Mouse (Mus musculus) left cerebral cortex, postnatal 14 days (tissue): ENCODE data around the gene Dtl. TPM values are rescaled to one million over a fixed set of nuclear protein-coding genes. Genes with fewer than 3 reads are reported as not detected.
"Not testable (repeated sequence)": the region's sequence is repeated elsewhere in the genome, so short reads cannot be mapped to it uniquely, and the experiment has no call there.

Source experiments
- DNase-seq, 2 experiments: peaks; one replicate each; pipeline ENCODE4 v3.0.0; 2021 to 2022; ENCODE audit warnings: low spot score in 2 of 2, mixed read lengths in 1 of 2
- intact Hi-C: fragments of 180-260 bp; cut with DNase I; formaldehyde crosslinking; loops from one replicate; pipeline ENCODE4 v1.15.1; 2025
- total RNA-seq, 2 experiments: library from RNA; stranded (reverse); gene quantifications; 2 replicates each; pipeline ENCODE4 v1.2.3; 2021

The Dtl gene
- total RNA-seq, 2 experiments from 2014 or later: 5.9 to 6.2 TPM

- intact Hi-C loops: no loop called here
- no peak for DNase-seq
Observed at GRCm38 (mm10) chr1:191529406-191529805, 45.9 kb downstream of the Dtl start.

DNA sequence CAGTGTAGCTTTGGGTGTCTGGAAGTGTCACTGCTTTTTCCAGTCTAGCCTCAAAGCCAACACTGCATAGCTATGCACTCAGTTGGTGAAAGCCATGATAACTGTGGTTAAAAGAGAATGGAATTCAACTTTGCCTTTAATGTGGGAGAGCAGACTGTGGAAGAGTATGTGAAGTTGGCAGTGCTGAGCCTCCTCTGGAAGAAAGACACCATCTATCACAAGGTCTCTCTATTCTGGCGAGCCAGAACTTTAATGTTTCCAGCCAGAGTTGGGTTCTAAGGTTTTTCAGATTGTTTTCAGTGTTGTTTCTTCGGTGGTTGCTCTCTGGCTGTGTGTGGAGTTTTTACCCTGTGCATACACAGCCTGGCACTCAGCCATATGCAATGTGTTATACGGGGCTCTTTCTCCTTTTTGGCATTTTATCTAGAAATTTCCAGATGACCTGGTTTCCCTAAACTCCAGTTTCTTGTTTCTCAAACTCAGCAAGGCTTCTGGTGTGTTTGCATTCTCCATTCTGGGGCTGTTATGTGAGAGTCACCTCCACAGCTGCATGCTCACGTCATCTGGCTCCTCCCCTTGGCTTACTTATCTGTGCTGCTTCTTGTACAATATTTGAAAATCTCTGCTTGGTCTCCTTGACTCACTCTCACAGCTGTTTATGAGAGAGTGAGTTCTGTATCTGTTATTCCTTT is 47.3 kb downstream of the Dtl start:
- intact Hi-C loops: no loop called here
- peak; percentile 7 to 30 for DNase-seq

GRCm38 (mm10) chr1:191527089-191527488 is 48.3 kb downstream of the Dtl start:
- DNase-seq: peak; percentile 49 to 50

DNA sequence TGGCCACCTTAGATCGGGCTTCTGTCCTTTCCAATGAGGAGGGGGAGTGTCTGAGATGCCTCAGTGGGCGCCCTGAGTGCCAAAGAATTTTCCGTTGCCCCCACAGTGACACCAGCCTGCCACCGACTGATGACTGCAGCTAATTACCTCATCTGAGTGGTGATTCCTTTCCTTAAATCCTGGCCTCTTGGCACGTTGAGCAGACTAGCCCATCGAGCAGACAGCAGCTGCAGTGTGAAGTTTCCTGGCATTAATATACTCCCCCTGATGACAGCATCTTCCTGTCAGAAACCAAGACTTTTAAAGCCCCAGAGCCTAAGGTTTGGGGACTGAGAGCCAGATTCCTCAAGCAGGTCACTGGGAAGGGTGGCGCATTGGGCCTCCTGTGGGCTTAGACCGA is 53.9 kb downstream of the Dtl start:
- no peak for DNase-seq
- intact Hi-C loops: no loop called here

More at GRCm38 (mm10) chr1:191527089-191527488, 48.3 kb downstream of the Dtl start:
- intact Hi-C loops: no loop called here

- intact Hi-C loops: no loop called here
- DNase-seq: no peak
Observed at GRCm38 (mm10) chr1:191520669-191521068, 54.7 kb downstream of the Dtl start.

GRCm38 (mm10) chr1:191520194-191520593 is 55.1 kb downstream of the Dtl start:
- intact Hi-C loops: no loop called here
- no peak for DNase-seq

DNA sequence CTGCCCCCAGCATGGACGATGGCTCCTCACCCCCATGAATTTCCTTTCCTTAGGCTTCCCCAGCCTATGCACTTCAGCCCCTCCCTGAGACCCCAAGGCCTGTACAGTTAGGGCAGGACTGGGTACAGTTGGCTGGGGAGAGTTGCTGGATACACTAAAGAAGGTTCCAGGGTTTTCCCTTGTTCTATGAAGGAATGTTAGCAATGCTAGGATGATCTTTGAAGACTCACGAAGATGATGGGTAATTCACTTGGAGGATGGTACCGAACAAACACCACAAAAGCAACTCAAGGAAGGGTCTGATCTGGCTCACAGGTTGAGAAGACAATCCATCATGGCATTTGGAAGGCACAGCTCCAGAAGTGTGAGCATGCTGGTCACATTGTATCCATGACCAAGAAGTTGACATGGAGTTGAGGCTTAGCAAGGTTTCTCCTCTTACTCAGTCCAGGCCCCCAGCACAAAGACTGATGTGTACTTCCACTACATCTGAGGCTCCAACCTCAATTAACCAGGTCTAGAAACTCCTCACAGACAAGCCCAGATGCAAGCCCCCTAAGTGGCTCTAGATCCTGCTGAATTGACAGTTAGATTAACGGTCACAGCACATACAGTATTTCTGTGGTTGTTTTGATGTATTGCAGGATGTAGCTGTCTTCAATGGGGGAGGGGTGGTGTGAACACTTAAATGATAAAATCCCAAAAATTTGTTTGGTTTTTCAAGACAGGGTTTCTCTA is 55.8 kb downstream of the Dtl start:
- DNase-seq: no peak
- intact Hi-C loops: no loop called here

GRCm38 (mm10) chr1:191518911-191519310 is 56.4 kb downstream of the Dtl start:
- intact Hi-C loops: no loop called here
- no peak for DNase-seq

DNA sequence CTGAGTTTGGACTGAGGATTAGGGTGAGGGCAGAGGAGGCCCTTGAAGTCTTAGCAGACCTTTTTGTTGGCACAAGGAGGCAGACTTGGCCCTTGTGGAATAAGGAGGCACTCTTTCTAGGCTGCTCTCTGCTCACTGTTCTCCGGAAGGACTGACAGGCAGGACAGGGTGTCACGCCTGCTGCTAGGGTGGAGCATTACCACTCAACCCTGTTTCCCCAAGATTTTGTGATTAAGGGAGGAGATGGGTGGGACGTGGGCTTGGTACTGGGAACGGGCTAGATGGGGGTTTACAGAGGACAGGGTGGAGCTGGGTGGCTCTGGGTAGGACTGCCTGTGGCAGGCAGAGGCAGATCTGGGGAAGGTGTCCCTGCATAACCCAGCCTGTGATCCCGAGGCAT is 57.4 kb downstream of the Dtl start:
- intact Hi-C loops: no loop called here
- no peak for DNase-seq

DNA sequence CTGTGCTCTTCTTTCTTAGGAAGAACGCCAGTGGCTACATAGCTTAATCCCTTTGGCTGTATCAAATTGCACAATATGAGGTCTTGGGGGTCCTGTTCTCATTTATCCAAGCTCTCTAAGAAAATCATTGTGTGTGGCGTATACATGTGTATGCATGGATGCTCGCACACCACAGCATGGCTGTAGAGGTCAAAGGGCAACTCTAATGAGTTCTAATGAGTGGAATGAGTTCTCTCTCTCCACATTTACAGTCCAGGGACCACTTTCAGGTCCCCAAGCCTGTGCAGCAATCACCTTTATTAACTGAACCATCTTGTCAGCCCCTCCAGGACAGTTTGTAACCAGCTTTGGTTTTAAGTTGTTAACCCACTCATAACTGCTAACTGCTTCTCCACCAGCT is 58.3 kb downstream of the Dtl start:
- intact Hi-C loops: no loop called here

GRCm38 (mm10) chr1:191516351-191516750 is 59.0 kb downstream of the Dtl start:
- DNase-seq, intact Hi-C loops: not testable (repeated sequence)

More for the DNA sequence above, 58.3 kb downstream of the Dtl start:
- DNase-seq: no peak

- DNase-seq: peak in 1 of 2 experiments; percentile 28
- intact Hi-C loops: no loop called here
Observed at GRCm38 (mm10) chr1:191513195-191513594, 62.1 kb downstream of the Dtl start.

DNA sequence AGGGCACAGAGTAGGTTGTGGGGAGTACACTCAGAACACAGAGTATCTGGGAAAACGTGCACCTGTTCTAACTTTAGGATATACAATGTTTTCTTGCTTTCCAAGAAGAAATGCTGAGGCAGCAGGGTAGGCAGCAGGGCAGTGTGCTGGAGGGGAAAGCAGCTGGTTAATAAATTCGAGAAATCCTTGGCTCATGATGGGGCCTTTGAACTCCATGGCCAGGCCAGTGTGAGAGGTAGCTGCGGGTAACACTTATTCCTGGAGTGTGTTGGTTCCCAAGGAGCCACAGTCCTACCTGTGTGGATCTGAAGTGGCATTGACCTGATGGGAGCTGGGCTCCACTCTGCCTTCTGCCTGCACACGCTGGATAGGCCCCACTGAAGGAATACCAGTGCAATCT is 63.0 kb downstream of the Dtl start:
- intact Hi-C loops: no loop called here
- DNase-seq: no peak

GRCm38 (mm10) chr1:191511503-191511902 is 63.8 kb downstream of the Dtl start:
- DNase-seq: no peak
- intact Hi-C loops: no loop called here

DNA sequence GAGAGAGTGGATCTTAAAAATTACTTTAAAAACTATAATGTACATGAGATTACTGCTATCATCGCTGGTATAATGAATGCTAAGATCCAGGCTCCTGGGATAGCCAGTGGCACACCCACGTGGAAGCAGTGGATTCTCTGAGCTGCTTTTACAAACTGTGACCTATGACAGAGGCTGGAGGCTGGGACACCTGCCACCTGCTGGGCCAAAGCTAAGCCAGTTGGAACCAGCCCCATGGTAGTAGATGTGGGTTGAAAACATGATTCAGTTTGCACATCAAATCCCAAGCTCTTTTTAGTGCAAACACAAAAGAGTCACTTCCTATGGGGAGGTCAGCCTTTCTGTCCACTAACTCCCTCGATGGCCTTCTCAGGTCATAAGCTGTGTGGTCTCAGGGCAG is 65.5 kb downstream of the Dtl start:
- intact Hi-C loops: no loop called here
- DNase-seq: no peak

GRCm38 (mm10) chr1:191509131-191509530 is 66.2 kb downstream of the Dtl start:
- DNase-seq: no peak
- intact Hi-C loops: no loop called here

GRCm38 (mm10) chr1:191506791-191507190 is 68.6 kb downstream of the Dtl start:
- no peak for DNase-seq
- intact Hi-C loops: no loop called here

- intact Hi-C loops: no loop called here
- DNase-seq: no peak
Observed at GRCm38 (mm10) chr1:191499666-191500065, 75.7 kb downstream of the Dtl start.

GRCm38 (mm10) chr1:191498271-191498955 is 76.9 kb downstream of the Dtl start:
- intact Hi-C loops: no loop called here
- no peak for DNase-seq

- intact Hi-C loops: no loop called here
- DNase-seq: no peak
Observed at GRCm38 (mm10) chr1:191496676-191497075, 78.7 kb downstream of the Dtl start.
